In genomic region chr5:124439447-124440093, GRCm38 (mm10) we compare ENCODE assay signal across 7 mouse cellular contexts. TPM values are rescaled to one million over a fixed set of nuclear protein-coding genes. Genes with fewer than 3 reads are reported as not detected.
A peak's percentile ranks its signal among the peaks of the same experiment; 100 is the strongest.
DNase-seq lines count a peak whose midpoint lies in the region; ATAC-seq lines count a peak whose summit lies in the region.

Kmt5a (plus strand) TSS chr5:124439930.

- H3K36me3 ChIP-seq in embryonic facial prominence, embryonic 11.5 days (replicated peaks; ENCODE audit: control insufficient read depth, insufficient read depth, low read depth, low read length): no peaks in the 10 kb centered on the region
- H3K36me3 ChIP-seq in limb, embryonic 10.5 days: peaks cover 5% of the 10 kb centered on the region; the same call in 1 of the 2 replicates
- no peaks in the 10 kb centered on the region for H3K36me3 ChIP-seq in midbrain, embryonic 13.5 days

- peak within 1 kb of the TSS; percentile 88 for H3K27ac ChIP-seq in embryonic facial prominence, embryonic 11.5 days (replicated peaks; ENCODE audit: low read depth, low read length)
- H3K27ac ChIP-seq in limb, embryonic 10.5 days: peak within 1 kb of the TSS; percentile 91
- peak within 1 kb of the TSS; percentile 75 for H3K27ac ChIP-seq in midbrain, embryonic 13.5 days

- under 1% methylated on average over 34 of the region's 34 CpGs for WGBS in embryonic facial prominence, embryonic 11.5 days
- under 1% methylated on average over 34 of the region's 34 CpGs for WGBS in limb, embryonic 10.5 days
- WGBS in midbrain, embryonic 13.5 days: 2% methylated on average over 34 of the region's 34 CpGs

- no peaks in the 10 kb centered on the region for H3K27me3 ChIP-seq in embryonic facial prominence, embryonic 11.5 days (ENCODE audit: control insufficient read depth, insufficient read depth, low read length)
- H3K27me3 ChIP-seq in limb, embryonic 10.5 days (ENCODE audit: low read depth, poor library complexity, severe bottlenecking): no peaks in the 10 kb centered on the region
- no peaks in the 10 kb centered on the region for H3K27me3 ChIP-seq in midbrain, embryonic 13.5 days

- no peaks in the 10 kb centered on the region for H3K9me3 ChIP-seq in embryonic facial prominence, embryonic 11.5 days (replicated peaks; ENCODE audit: control insufficient read depth, low read length)
- H3K9me3 ChIP-seq in limb, embryonic 10.5 days (replicated peaks): no peaks in the 10 kb centered on the region
- no peaks in the 10 kb centered on the region for H3K9me3 ChIP-seq in midbrain, embryonic 13.5 days

- H3K4me3 ChIP-seq in embryonic facial prominence, embryonic 11.5 days (ENCODE audit: low read depth, low read length): peak within 1 kb of the TSS; percentile 83
- H3K4me3 ChIP-seq in limb, embryonic 10.5 days: peak within 1 kb of the TSS; percentile 82
- H3K4me3 ChIP-seq in midbrain, embryonic 13.5 days (replicated peaks): peak within 1 kb of the TSS; percentile 80

- no peaks in the 10 kb centered on the region for H3K4me1 ChIP-seq in embryonic facial prominence, embryonic 11.5 days (ENCODE audit: control insufficient read depth, insufficient read depth, low read length)
- H3K4me1 ChIP-seq in limb, embryonic 10.5 days: peaks cover 12% of the 10 kb centered on the region
- H3K4me1 ChIP-seq in midbrain, embryonic 13.5 days (replicated peaks): peaks cover 17% of the 10 kb centered on the region

- peak; percentile 97 for ATAC-seq in embryonic facial prominence, embryonic 11.5 days (replicated peaks; ENCODE audit: insufficient number of reproducible peaks, low FRiP score, low TSS enrichment, low read depth)
- peak; percentile 93 for ATAC-seq in granulocyte monocyte progenitor cell, adult 5-6 weeks (replicated peaks; ENCODE audit: poor library complexity, severe bottlenecking)
- ATAC-seq in midbrain, embryonic 13.5 days: peak; percentile 98

- H3K9ac ChIP-seq in embryonic facial prominence, embryonic 11.5 days (replicated peaks; ENCODE audit: low read length): peak within 1 kb of the TSS; percentile 82
- peak within 1 kb of the TSS; percentile 80 for H3K9ac ChIP-seq in midbrain, embryonic 13.5 days (replicated peaks)

- H3K4me2 ChIP-seq in embryonic facial prominence, embryonic 11.5 days (ENCODE audit: low read depth, low read length): peak within 1 kb of the TSS; percentile 91
- peak within 1 kb of the TSS; percentile 99 for H3K4me2 ChIP-seq in midbrain, embryonic 13.5 days (replicated peaks)

- DNase-seq in adrenal gland, postnatal 14 days: peak; percentile 97
- peak; percentile 97 for DNase-seq in embryonic facial prominence, embryonic 11.5 days (ENCODE audit: low spot score)
- peak; percentile 99 for DNase-seq in kidney, adult 11 months
- peak; percentile 92 for DNase-seq in limb, embryonic 10.5 days (ENCODE audit: low spot score)
- peak; percentile 94 for DNase-seq in spleen, adult 12 weeks (ENCODE audit: low spot score)

RNA-seq across cellular contexts. Expression of gene Kmt5a, which starts in this region (rescaled TPM):
- total RNA-seq in adrenal gland, postnatal 14 days (2021): 146 and 162 TPM in 2 replicates
- polyA plus RNA-seq in embryonic facial prominence, embryonic 11.5 days (2014; fragmentation: Nextera tagmentation; extraction: Ambion mirVana): 75.3 and 102 TPM in 2 replicates
- total RNA-seq in granulocyte monocyte progenitor cell, adult 5-6 weeks (2014; fragmentation: Nextera tagmentation): 210 and 216 TPM in 2 replicates
- total RNA-seq in granulocyte monocyte progenitor cell, adult 5-6 weeks (2017): 112 and 163 TPM in 2 replicates
- 52.3 and 71.3 TPM in 2 replicates for polyA plus RNA-seq in limb, embryonic 10.5 days (2016; fragmentation: Nextera tagmentation; extraction: Ambion mirVana)
- polyA plus RNA-seq in midbrain, embryonic 13.5 days (2015; fragmentation: Nextera tagmentation; extraction: Ambion mirVana): 20.4 and 23.6 TPM in 2 replicates

Comparison
In these comparisons a context has a peak if more than half of its experiments do, and no peak if none do; other contexts are left out.
1. Peak in every context shown above with its lines: DNase-seq, ATAC-seq, H3K4me3 ChIP-seq and H3K27ac ChIP-seq.